Mouse (Mus musculus) CD4-positive helper T cell, adult 2 months (primary cell): ENCODE results near the gene Vopp1.
"Not testable (repeated sequence)": the region's sequence is repeated elsewhere in the genome, so short reads cannot be mapped to it uniquely, and the experiment has no call there.

Experiments used
- DNase-seq: peaks from one replicate; pipeline ENCODE4 v3.0.0-alpha.2; 2012; ENCODE audit warnings: low read depth, missing footprints, low spot score

Gene Vopp1

GRCm38 (mm10) chr6:57824422-57825258 is at the start of gene Vopp1:
Gene Vopp1 (minus strand): TSS chr6:57825159.
- DNase-seq, result peak; percentile 89

- peak; percentile 54 for DNase-seq
These were observed 34.4 kb upstream of the Vopp1 start for GRCm38 (mm10) chr6:57859043-57860042.

- not testable (repeated sequence) for DNase-seq
These were observed 26.2 kb upstream of the Vopp1 start for GRCm38 (mm10) chr6:57851177-57851576.

- no peak for DNase-seq
These were observed 25.3 kb upstream of the Vopp1 start, which contains the start of gene Vmn1r21 for GRCm38 (mm10) chr6:57850286-57850685. Gene Vmn1r21 (minus strand): TSS chr6:57850343.

GRCm38 (mm10) chr6:57839693-57840408 is 14.9 kb upstream of the Vopp1 start:
- DNase-seq, result no peak

GRCm38 (mm10) chr6:57825259-57825715 is 328 bp upstream of the Vopp1 start:
- DNase-seq, result no peak

- peak; percentile 52 for DNase-seq
These were observed 1.5 kb downstream of the Vopp1 start for GRCm38 (mm10) chr6:57823461-57823860.

GRCm38 (mm10) chr6:57822648-57823410 is 2.1 kb downstream of the Vopp1 start:
- DNase-seq, result peak; percentile 79

GRCm38 (mm10) chr6:57814436-57814940 is 10.5 kb downstream of the Vopp1 start:
- no peak for DNase-seq

- DNase-seq, result no peak
These were observed 12.9 kb downstream of the Vopp1 start for GRCm38 (mm10) chr6:57811748-57812730.

GRCm38 (mm10) chr6:57805218-57806069 is 19.5 kb downstream of the Vopp1 start:
- DNase-seq, result no peak

- no peak for DNase-seq
These were observed 21.8 kb downstream of the Vopp1 start for GRCm38 (mm10) chr6:57803130-57803529.

GRCm38 (mm10) chr6:57798986-57799385 is 26.0 kb downstream of the Vopp1 start:
- no peak for DNase-seq

- DNase-seq, result no peak
These were observed 28.0 kb downstream of the Vopp1 start for GRCm38 (mm10) chr6:57796853-57797423.

- DNase-seq, result no peak
These were observed 29.1 kb downstream of the Vopp1 start for GRCm38 (mm10) chr6:57795835-57796234.

- DNase-seq, result not testable (repeated sequence)
These were observed 32.1 kb downstream of the Vopp1 start for GRCm38 (mm10) chr6:57792821-57793220.

- no peak for DNase-seq
These were observed 34.4 kb downstream of the Vopp1 start for GRCm38 (mm10) chr6:57790542-57790941.

- DNase-seq, result no peak
These were observed 37.6 kb downstream of the Vopp1 start for GRCm38 (mm10) chr6:57787376-57787775.
